In the genomic region with DNA sequence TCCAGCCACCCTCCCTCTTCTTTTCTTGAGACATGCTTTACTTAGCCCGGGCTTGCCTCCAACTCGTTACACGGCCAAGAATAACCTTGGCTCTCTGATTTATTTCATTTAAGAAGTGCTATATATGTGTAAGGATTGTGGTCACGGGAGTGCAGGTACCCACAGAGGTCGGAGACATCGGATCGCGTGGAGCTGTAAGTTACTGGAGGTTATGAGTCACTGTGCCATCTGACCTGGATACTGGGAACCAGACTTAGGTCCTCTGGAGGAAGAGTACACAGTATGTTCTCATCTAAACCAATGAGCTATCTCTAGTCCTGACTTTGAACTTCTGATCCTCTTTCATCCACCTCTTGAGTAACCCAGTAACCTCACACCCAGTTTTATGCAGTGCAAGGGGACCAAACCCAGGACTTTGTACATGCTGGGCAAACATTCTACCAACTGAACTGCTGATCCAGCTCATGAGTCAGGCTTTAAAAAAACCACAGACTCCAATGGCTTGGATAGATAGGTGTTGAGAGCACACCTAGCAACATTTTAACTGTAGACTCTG, we compare ENCODE assay signal across 8 mouse cellular contexts. TPM values are rescaled to one million over a fixed set of nuclear protein-coding genes. Genes with fewer than 3 reads are reported as not detected.
A peak's percentile ranks its signal among the peaks of the same experiment; 100 is the strongest.
DNase-seq lines count a peak whose midpoint lies in the region; ATAC-seq and TF ChIP-seq lines count a peak whose summit lies in the region.

No protein-coding gene starts in this region.

- no peaks in the 10 kb centered on the region for H3K36me3 ChIP-seq in heart, embryonic 13.5 days
- H3K36me3 ChIP-seq in C2C12 (ENCODE audit: control insufficient read depth, insufficient read depth), result no peaks in the 10 kb centered on the region
- no peaks in the 10 kb centered on the region for H3K36me3 ChIP-seq in embryonic facial prominence, embryonic 15.5 days
- H3K36me3 ChIP-seq in limb, embryonic 13.5 days, result no peaks in the 10 kb centered on the region

- H3K79me2 ChIP-seq in C2C12 (ENCODE audit: control insufficient read depth, insufficient read depth), result no peaks in the 10 kb centered on the region

- peak overlapping the region; percentile 44; the same call in 1 of the 2 replicates for H3K4me2 ChIP-seq in heart, embryonic 13.5 days
- 0 out of 2 replicates have a peak overlapping the region, but pooled peaks have one; percentile 15 for H3K4me2 ChIP-seq in embryonic facial prominence, embryonic 15.5 days (replicated peaks)
- peak overlapping the region; percentile 49 for H3K4me2 ChIP-seq in limb, embryonic 13.5 days (replicated peaks)

- no peaks in the 10 kb centered on the region for H3K79me3 ChIP-seq in C2C12 (ENCODE audit: low read depth)

- no peak overlapping the region for H3K4me3 ChIP-seq in heart, embryonic 13.5 days
- H3K4me3 ChIP-seq in C2C12 (ENCODE audit: insufficient read depth, poor library complexity, severe bottlenecking), result no peak overlapping the region
- H3K4me3 ChIP-seq in embryonic facial prominence, embryonic 15.5 days (replicated peaks), result no peak overlapping the region
- no peak overlapping the region for H3K4me3 ChIP-seq in limb, embryonic 13.5 days

- peak overlapping the region; percentile 86 for H3K27ac ChIP-seq in heart, embryonic 13.5 days (replicated peaks)
- H3K27ac ChIP-seq in embryonic facial prominence, embryonic 15.5 days (replicated peaks), result peak overlapping the region; percentile 88
- H3K27ac ChIP-seq in limb, embryonic 13.5 days, result peak overlapping the region; percentile 83

- whole genome bisulfite sequencing in heart, embryonic 13.5 days, result 77% methylated on average over 8 of the region's 8 CpGs
- 58% methylated on average over 8 of the region's 8 CpGs for WGBS in embryonic facial prominence, embryonic 15.5 days
- 67% methylated on average over 8 of the region's 8 CpGs for WGBS in limb, embryonic 13.5 days

- no peaks in the 10 kb centered on the region for H3K27me3 ChIP-seq in heart, embryonic 13.5 days (replicated peaks)
- H3K27me3 ChIP-seq in C2C12 (ENCODE audit: control insufficient read depth, insufficient read depth, insufficient read length), result no peaks in the 10 kb centered on the region
- no peaks in the 10 kb centered on the region for H3K27me3 ChIP-seq in embryonic facial prominence, embryonic 15.5 days
- H3K27me3 ChIP-seq in limb, embryonic 13.5 days, result no peaks in the 10 kb centered on the region

- no peak overlapping the region for H3ac ChIP-seq in C2C12 (ENCODE audit: control insufficient read depth, insufficient read length, low read depth)

- ATAC-seq in heart, embryonic 13.5 days (ENCODE audit: extremely low read depth, insufficient number of reproducible peaks, low FRiP score, low TSS enrichment), result no peak
- peak; percentile 29; the same call in 1 of the 2 replicates for ATAC-seq in embryonic facial prominence, embryonic 15.5 days (ENCODE audit: insufficient number of reproducible peaks, low FRiP score, low TSS enrichment, low read depth)
- no peak for ATAC-seq in limb, embryonic 13.5 days (ENCODE audit: low FRiP score, low read depth)

- peak overlapping the region; percentile 64; the same call in 1 of the 2 replicates for H3K9ac ChIP-seq in heart, embryonic 13.5 days
- H3K9ac ChIP-seq in embryonic facial prominence, embryonic 15.5 days, result no peak overlapping the region
- 0 out of 2 replicates have a peak overlapping the region, but pooled peaks have one; percentile 45 for H3K9ac ChIP-seq in limb, embryonic 13.5 days

- peaks cover 61% of the 10 kb centered on the region for H3K4me1 ChIP-seq in heart, embryonic 13.5 days
- H3K4me1 ChIP-seq in embryonic facial prominence, embryonic 15.5 days, result peaks cover 42% of the 10 kb centered on the region
- H3K4me1 ChIP-seq in limb, embryonic 13.5 days, result peaks cover 55% of the 10 kb centered on the region

- DNase-seq in heart, adult 18-20 months, result no peak
- no peak for DNase-seq in ovary, postnatal 36 days (ENCODE audit: low spot score)
- DNase-seq in ovary, adult 18-20 months (ENCODE audit: low spot score), result no peak
- DNase-seq in adrenal gland, adult 8-10 months, result no peak

- no peak for TF ChIP-seq CTCF in C2C12 (IDR thresholded peaks at IDR 0.05; ENCODE audit: control insufficient read depth, insufficient read depth, insufficient read length)

- H3K9me3 ChIP-seq in heart, embryonic 13.5 days, result no peaks in the 10 kb centered on the region
- no peaks in the 10 kb centered on the region for H3K9me3 ChIP-seq in embryonic facial prominence, embryonic 15.5 days (replicated peaks)
- H3K9me3 ChIP-seq in limb, embryonic 13.5 days, result no peaks in the 10 kb centered on the region

TF ChIP-seq in C2C12, 6 proteins besides CTCF, POLR2A, EP300 and RAD21:
- TF ChIP-seq CEBPB (IDR thresholded peaks at IDR 0.05; ENCODE audit: low read depth), result peak; percentile 20
- no peak for TF ChIP-seq MAX (IDR thresholded peaks at IDR 0.05)
- peak; percentile 44 for TF ChIP-seq USF1 (IDR thresholded peaks at IDR 0.05; ENCODE audit: low read depth)
- TF ChIP-seq MYOD1 (IDR thresholded peaks at IDR 0.05; ENCODE audit: control insufficient read depth, insufficient read length, low read depth), result no peak

RNA-seq across cellular contexts. Expression of a gene that starts 46.8 kb away (rescaled TPM):
- 31.3 and 34.1 TPM in 2 replicates for polyA plus RNA-seq in heart, embryonic 13.5 days (2015; fragmentation: Nextera tagmentation; extraction: Ambion mirVana)
- total RNA-seq in heart, adult 18-20 months (2021), result 10 to 100 TPM; 28.2 to 38.8 TPM
- polyA plus RNA-seq in C2C12 (2012; fragmentation: generic; extraction: Trizol), result 5.8 TPM
- 46.7 and 53.0 TPM in 2 replicates for polyA plus RNA-seq in embryonic facial prominence, embryonic 15.5 days (2015; fragmentation: Nextera tagmentation; extraction: Ambion mirVana)
- 62.5 and 66.3 TPM in 2 replicates for polyA plus RNA-seq in limb, embryonic 13.5 days (2015; fragmentation: Nextera tagmentation; extraction: Ambion mirVana)
- 10 to 100 TPM; 38.6 to 65.5 (median 49.7) TPM for total RNA-seq in adrenal gland, adult 8-10 months (2022)
